Mouse (Mus musculus) heart, postnatal 14 days (tissue): ENCODE data around the gene Tstd3. TPM values are rescaled to one million over a fixed set of nuclear protein-coding genes. Genes with fewer than 3 reads are reported as not detected.

Source experiments
- DNase-seq, 2 experiments: peaks; one replicate each; pipeline ENCODE4 v3.0.0; 2021 to 2022
- intact Hi-C: fragments of 180-260 bp; cut with DNase I; formaldehyde crosslinking; loops from one replicate; pipeline ENCODE4 v1.15.1; 2025
- long read RNA-seq, 2 experiments: library from polyadenylated mRNA; stranded (forward); transcript quantifications; one replicate each; pipeline ENCODE4 v2.0.0; 2021
- total RNA-seq, 2 experiments: library from RNA; stranded (reverse); gene quantifications; 2 replicates each; pipeline ENCODE4 v1.2.3; 2021

Gene Tstd3
- 10 to 100 TPM; 12.5 TPM for total RNA-seq
- long read RNA-seq, experiment 1, transcript Tstd3-201 (4 exons, 1,588 nt) = major isoform, 22 of 22 reads
- long read RNA-seq, experiment 1, partial matches to known transcripts = 0 of 22 reads
- long read RNA-seq, experiment 1, other reads (novel, unspliced or antisense) = 0 of 22 reads
- long read RNA-seq, experiment 2, transcript Tstd3-201 (4 exons, 1,588 nt) = major isoform, 23 of 25 reads
- long read RNA-seq, experiment 2, partial matches to known transcripts = 0 of 25 reads
- long read RNA-seq, experiment 2, other reads (novel, unspliced or antisense) = 2 of 25 reads

GRCm38 (mm10) chr4:21766863-21767304 lies at the start of gene Tstd3, which contains the start of gene Usp45:
Gene Tstd3 (minus strand): TSS chr4:21767212.
Gene Usp45 (plus strand): TSS chr4:21767156.
- intact Hi-C loops = no loop called here
- DNase-seq = peak; percentile 76 to 82

- intact Hi-C loops = loop anchor here (5.0 kb wide), 1 partner anchor 87 kb away; the partner anchor contains the start of gene Ccnc
- DNase-seq = peak; percentile 17 to 43
Measured at GRCm38 (mm10) chr4:21814029-21814428, 47.0 kb upstream of the Tstd3 start.

GRCm38 (mm10) chr4:21812635-21813034 lies 45.6 kb upstream of the Tstd3 start:
- intact Hi-C loops = loop anchor here (2.0 to 5.0 kb wide), 2 partner anchors 85 to 276 kb away; partner anchors contain the start of gene Ccnc
- no peak for DNase-seq

- intact Hi-C loops = loop anchor here (5.0 kb wide), 1 partner anchor 83 kb away; the partner anchor contains the start of gene Ccnc
- no peak for DNase-seq
Measured at GRCm38 (mm10) chr4:21810608-21811007, 43.6 kb upstream of the Tstd3 start.

GRCm38 (mm10) chr4:21807204-21807603 lies 40.2 kb upstream of the Tstd3 start:
- intact Hi-C loops = no loop called here
- no peak for DNase-seq

GRCm38 (mm10) chr4:21801620-21802019 lies 34.6 kb upstream of the Tstd3 start:
- intact Hi-C loops = no loop called here
- DNase-seq = no peak

GRCm38 (mm10) chr4:21801013-21801412 lies 34.0 kb upstream of the Tstd3 start:
- no peak for DNase-seq
- intact Hi-C loops = no loop called here

- DNase-seq = no peak
- intact Hi-C loops = no loop called here
Measured at GRCm38 (mm10) chr4:21793631-21794030, 26.6 kb upstream of the Tstd3 start.

- intact Hi-C loops = no loop called here
- DNase-seq = no peak
Measured at GRCm38 (mm10) chr4:21789836-21790235, 22.8 kb upstream of the Tstd3 start.

GRCm38 (mm10) chr4:21788903-21789302 lies 21.9 kb upstream of the Tstd3 start:
- intact Hi-C loops = no loop called here
- DNase-seq = no peak

GRCm38 (mm10) chr4:21786268-21786667 lies 19.3 kb upstream of the Tstd3 start:
- intact Hi-C loops = no loop called here
- DNase-seq = no peak

- intact Hi-C loops = no loop called here
- DNase-seq = no peak
Measured at GRCm38 (mm10) chr4:21780816-21781726, 14.1 kb upstream of the Tstd3 start.

- intact Hi-C loops = loop anchor here (5.0 kb wide), 1 partner anchor 50 kb away; the partner anchor contains the start of gene Ccnc
Measured at GRCm38 (mm10) chr4:21776946-21777265, 9.9 kb upstream of the Tstd3 start.

GRCm38 (mm10) chr4:21776091-21776945 lies 9.3 kb upstream of the Tstd3 start:
- intact Hi-C loops = loop anchor here (5.0 kb wide), 1 partner anchor 49 kb away; the partner anchor contains the start of gene Ccnc
- DNase-seq = peak; percentile 93 to 94

More at GRCm38 (mm10) chr4:21776946-21777265, 9.9 kb upstream of the Tstd3 start:
- no peak for DNase-seq

- DNase-seq = no peak
- intact Hi-C loops = no loop called here
Measured at GRCm38 (mm10) chr4:21772306-21772705, 5.3 kb upstream of the Tstd3 start.

GRCm38 (mm10) chr4:21771064-21771463 lies 4.1 kb upstream of the Tstd3 start:
- intact Hi-C loops = no loop called here

GRCm38 (mm10) chr4:21766171-21766862 lies 695 bp downstream of the Tstd3 start:
- no peak for DNase-seq
- intact Hi-C loops = no loop called here

More at GRCm38 (mm10) chr4:21771064-21771463, 4.1 kb upstream of the Tstd3 start:
- no peak for DNase-seq

- intact Hi-C loops = no loop called here
- no peak for DNase-seq
Measured at GRCm38 (mm10) chr4:21763827-21764226, 3.2 kb downstream of the Tstd3 start.

- DNase-seq = no peak
- intact Hi-C loops = no loop called here
Measured at GRCm38 (mm10) chr4:21761416-21762160, 5.4 kb downstream of the Tstd3 start.
